Mouse (Mus musculus): ENCODE measurements around the gene Amhr2.

DNA sequence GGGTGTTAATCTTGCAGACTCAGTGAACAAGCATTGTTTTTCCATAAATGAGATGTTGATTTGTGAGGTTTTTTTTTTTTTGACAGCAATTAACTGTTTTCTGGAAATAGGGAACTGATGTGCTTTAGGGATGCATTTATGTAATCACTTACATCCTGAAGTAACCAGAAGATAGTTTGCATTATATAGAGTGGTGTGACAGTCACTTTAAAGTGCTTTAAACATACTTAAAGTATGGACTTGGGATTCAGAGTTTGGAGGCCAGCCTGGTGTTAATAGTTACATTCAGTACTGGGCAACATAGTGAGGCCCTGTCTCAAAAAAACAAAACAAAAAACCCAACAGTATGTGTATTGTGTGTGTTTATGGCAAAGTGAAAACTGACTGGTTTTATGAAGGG, 26.6 kb downstream of the Amhr2 start:
- TF ChIP-seq POLR2A (IDR thresholded peaks at IDR 0.05; ENCODE audit: borderline replicate concordance, control insufficient read depth, low read depth, low read length): no peak
- no peak for TF ChIP-seq CTCF (IDR thresholded peaks at IDR 0.05; ENCODE audit: control insufficient read depth, insufficient read depth, low read length)

Measured in bone marrow, adult 2 months (tissue).